Mouse (Mus musculus): ENCODE results near the gene Drd2.

The Drd2 gene

GRCm38 (mm10) chr9:49340136-49341043 lies at the start of gene Drd2:
Gene Drd2, plus strand, starts transcription at chr9:49340627.
- DNase-seq (ENCODE audit: low spot score in 2 of 2): no peak

- no peak for DNase-seq (ENCODE audit: low spot score in 2 of 2)
These were observed 45.3 kb upstream of the Drd2 start for GRCm38 (mm10) chr9:49295101-49295500.

- no peak for DNase-seq (ENCODE audit: low spot score in 2 of 2)
These were observed 32.9 kb upstream of the Drd2 start for GRCm38 (mm10) chr9:49307576-49307975.

GRCm38 (mm10) chr9:49310821-49311220 lies 29.6 kb upstream of the Drd2 start:
- no peak for DNase-seq (ENCODE audit: low spot score in 2 of 2)

GRCm38 (mm10) chr9:49318638-49319037 lies 21.8 kb upstream of the Drd2 start:
- no peak for DNase-seq (ENCODE audit: low spot score in 2 of 2)

GRCm38 (mm10) chr9:49341044-49341365 lies 578 bp downstream of the Drd2 start:
- DNase-seq (ENCODE audit: low spot score in 2 of 2): no peak

- DNase-seq (ENCODE audit: low spot score in 2 of 2): no peak
These were observed 25.3 kb downstream of the Drd2 start for GRCm38 (mm10) chr9:49365763-49366162.

- no peak for DNase-seq (ENCODE audit: low spot score in 2 of 2)
These were observed 33.5 kb downstream of the Drd2 start for GRCm38 (mm10) chr9:49373946-49374345.

GRCm38 (mm10) chr9:49379962-49380361 lies 39.5 kb downstream of the Drd2 start:
- no peak for DNase-seq (ENCODE audit: low spot score in 2 of 2)

- DNase-seq (ENCODE audit: low spot score in 2 of 2): no peak
These were observed 43.6 kb downstream of the Drd2 start for GRCm38 (mm10) chr9:49384041-49384440.

GRCm38 (mm10) chr9:49384855-49385254 lies 44.4 kb downstream of the Drd2 start:
- DNase-seq (ENCODE audit: low spot score in 2 of 2): no peak

GRCm38 (mm10) chr9:49385301-49385700 lies 44.9 kb downstream of the Drd2 start:
- no peak for DNase-seq (ENCODE audit: low spot score in 2 of 2)

GRCm38 (mm10) chr9:49386119-49386518 lies 45.7 kb downstream of the Drd2 start:
- DNase-seq (ENCODE audit: low spot score in 2 of 2): no peak

GRCm38 (mm10) chr9:49392242-49392641 lies 51.8 kb downstream of the Drd2 start:
- no peak for DNase-seq (ENCODE audit: low spot score in 2 of 2)

GRCm38 (mm10) chr9:49396006-49396405 lies 55.6 kb downstream of the Drd2 start:
- no peak for DNase-seq (ENCODE audit: low spot score in 2 of 2)

GRCm38 (mm10) chr9:49403711-49404110 lies 63.3 kb downstream of the Drd2 start:
- DNase-seq (ENCODE audit: low spot score in 2 of 2): no peak

- DNase-seq (ENCODE audit: low spot score in 2 of 2): no peak
These were observed 66.6 kb downstream of the Drd2 start for GRCm38 (mm10) chr9:49407028-49407427.

- no peak for DNase-seq (ENCODE audit: low spot score in 2 of 2)
These were observed 70.2 kb downstream of the Drd2 start for GRCm38 (mm10) chr9:49410621-49411020.

GRCm38 (mm10) chr9:49423866-49424265 lies 83.4 kb downstream of the Drd2 start:
- no peak for DNase-seq (ENCODE audit: low spot score in 2 of 2)

GRCm38 (mm10) chr9:49425585-49425984 lies 85.2 kb downstream of the Drd2 start:
- no peak for DNase-seq (ENCODE audit: low spot score in 2 of 2)

- no peak for DNase-seq (ENCODE audit: low spot score in 2 of 2)
These were observed 86.5 kb downstream of the Drd2 start, which contains the start of gene Ankk1 for GRCm38 (mm10) chr9:49426921-49427320. Gene Ankk1, minus strand, starts transcription at chr9:49427021.

- no peak for DNase-seq (ENCODE audit: low spot score in 2 of 2)
These were observed 87.1 kb downstream of the Drd2 start for GRCm38 (mm10) chr9:49427478-49427877.

- no peak for DNase-seq (ENCODE audit: low spot score in 2 of 2)
These were observed 102.2 kb downstream of the Drd2 start for GRCm38 (mm10) chr9:49442621-49443020.

GRCm38 (mm10) chr9:49450491-49450890 lies 110.1 kb downstream of the Drd2 start:
- DNase-seq (ENCODE audit: low spot score in 2 of 2): no peak

Data from urinary bladder, postnatal 36 days (tissue).